Mouse (Mus musculus): ENCODE data around the gene Pex11g.

The Pex11g gene

DNA sequence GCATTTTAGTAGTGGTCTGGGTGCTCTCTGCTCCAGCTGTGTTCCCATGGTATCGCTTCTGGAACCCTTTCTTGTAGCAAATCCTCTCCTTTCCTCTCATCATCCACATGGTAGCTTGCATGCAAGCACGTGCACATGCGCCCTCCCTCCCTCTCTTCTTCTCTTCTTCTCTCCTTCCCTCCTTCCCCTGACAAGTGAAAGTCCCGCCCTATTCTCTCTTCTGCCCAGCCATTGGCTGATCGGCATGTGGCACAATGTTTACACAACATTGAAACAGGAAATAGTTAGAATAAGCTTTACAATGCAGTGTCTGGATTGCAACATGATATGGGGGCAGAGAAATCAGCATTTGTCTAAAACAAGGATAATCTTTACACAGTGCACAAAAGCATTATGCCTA is 14.1 kb upstream of the Pex11g start:
- DNase-seq (ENCODE audit: low spot score): no peak

DNA sequence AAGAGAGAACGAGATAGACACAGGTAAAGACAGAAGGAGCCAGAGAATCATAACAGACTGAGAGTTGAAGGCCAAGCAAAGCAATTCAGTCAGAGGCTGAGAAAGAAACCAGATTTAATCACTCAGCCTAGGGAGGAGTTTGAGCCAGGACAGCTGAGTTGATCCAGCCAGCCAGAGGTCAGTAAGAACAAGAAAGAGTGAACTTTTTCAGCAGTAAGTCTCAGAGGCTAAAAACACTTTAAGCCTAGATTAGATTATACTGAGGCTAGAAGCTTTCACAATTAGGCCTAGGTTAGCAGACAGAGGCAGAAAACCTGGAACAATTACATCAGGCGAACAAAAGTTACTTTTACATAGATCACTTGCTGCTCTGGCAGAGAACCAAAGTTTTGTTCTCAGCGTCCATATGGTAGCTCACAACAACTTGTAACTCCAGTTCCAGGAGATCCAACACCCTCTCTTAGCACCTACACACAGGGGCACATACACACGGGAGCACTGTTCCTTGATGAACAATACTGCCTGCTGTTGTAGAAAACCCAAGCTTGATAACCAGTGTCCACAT is 12.8 kb upstream of the Pex11g start:
- no peak for DNase-seq (ENCODE audit: low spot score)

DNA sequence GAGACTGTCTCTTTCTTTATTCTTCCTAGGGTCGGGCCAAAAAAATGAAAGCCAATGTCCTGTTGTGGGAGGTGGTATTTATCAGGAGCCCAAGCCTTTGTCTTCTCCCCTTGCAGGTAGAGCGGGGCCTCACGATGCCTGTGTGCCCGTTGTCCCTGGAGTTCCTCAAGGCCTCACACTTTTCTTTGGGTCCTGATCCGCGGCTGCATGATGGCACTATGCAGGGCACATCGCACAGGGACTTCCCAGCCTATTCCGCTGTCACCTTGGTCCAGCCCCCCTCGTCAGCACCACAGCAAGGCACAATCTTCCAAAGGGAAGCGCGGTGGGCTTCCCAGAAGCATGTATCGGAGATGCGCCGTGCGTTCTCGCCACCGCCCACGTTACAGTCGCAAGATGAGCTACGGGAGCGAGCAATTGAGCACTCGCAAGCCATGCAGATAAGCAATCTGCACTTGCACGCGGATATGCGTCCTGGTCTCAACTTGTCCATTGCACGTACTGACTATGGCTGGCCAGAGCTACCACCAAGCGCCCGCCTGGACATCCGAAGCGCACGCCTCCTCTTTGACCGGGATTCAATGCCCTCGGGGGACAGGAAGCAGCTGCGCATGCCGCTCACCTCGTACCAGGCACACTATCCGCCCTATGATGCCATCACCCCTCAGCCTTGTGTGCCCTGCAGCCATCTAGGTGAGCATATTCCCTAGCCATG is 8.4 kb upstream of the Pex11g start:
- peak; percentile 44 for DNase-seq (ENCODE audit: low spot score)

GRCm38 (mm10) chr8:3470562-3470961 is 3.1 kb upstream of the Pex11g start, which contains the start of gene Tex45:
Tex45 (plus strand) TSS chr8:3470862.
- no peak for DNase-seq (ENCODE audit: low spot score)

- DNase-seq (ENCODE audit: low spot score): no peak
These were observed 1.4 kb upstream of the Pex11g start for GRCm38 (mm10) chr8:3468838-3469237.

DNA sequence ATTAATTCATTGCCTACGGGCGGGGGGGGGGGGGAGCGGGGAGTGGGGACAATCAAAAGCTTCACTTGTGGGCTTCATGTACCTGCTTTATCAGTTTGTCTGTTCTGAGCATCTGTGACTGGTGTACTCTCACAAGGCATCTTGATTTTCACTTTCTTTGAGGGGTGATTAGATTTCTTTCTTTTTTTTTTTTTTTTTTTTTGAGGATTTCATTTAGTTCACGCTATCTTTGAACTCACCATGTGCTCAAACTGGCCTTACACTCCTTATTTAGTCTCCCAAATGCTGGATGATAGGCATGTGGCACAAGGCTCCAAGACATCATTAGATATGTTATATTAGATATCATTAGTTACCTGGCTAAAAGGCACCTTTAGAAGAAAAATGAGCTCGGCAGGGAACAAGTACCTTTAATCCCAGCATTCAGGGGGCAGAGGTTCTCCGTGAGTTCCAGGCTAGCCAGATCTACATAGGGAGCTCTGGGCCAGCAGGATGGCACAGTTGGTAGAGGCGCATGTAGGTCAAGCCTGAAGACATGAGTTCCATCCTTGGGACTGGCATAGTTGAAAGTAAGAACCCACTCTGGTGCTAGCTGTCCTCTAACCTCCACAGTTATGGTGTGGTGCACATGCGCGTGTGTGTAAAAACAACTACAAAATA is 536 bp upstream of the Pex11g start:
- DNase-seq (ENCODE audit: low spot score): peak; percentile 32

DNA sequence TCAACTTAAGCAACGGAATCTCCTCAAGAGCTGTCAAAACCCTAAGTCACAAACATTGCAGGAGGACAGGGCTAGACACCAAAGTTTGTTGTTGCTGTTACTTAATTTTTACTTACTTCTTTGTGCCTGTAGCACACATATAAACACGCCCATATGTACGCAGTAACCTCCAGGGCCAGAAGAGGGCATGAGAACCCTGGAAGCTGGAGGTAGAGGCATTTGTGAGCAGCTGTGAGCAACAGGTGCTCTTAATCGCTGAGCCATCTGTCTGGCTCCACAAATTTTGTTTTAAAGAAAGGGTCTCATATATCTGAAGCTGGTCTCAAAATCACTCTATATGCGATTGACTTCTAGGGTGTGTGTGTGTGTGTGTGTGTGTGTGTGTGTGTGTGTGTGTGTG is 3.2 kb downstream of the Pex11g start:
- peak; percentile 76 for DNase-seq (ENCODE audit: low spot score)

DNA sequence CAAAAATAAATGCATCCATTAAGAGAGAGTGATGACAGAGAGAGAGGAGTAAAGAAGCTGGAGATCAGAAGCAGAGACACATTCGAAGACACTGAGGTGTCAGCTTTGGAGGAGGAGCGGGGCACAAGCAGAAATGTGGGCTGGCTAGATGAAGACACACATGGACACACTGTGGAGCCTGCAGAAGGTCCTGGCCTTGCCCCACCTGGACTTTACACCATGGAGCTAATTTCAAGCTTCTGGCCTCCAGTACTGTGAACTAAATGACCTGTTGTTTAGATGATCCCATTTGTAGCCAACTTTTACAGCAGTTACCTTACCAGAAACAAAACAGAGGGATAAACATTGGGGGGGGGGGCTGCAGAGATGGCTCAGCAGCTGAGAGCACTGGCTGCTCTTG is 4.2 kb downstream of the Pex11g start:
- DNase-seq (ENCODE audit: low spot score): no peak

DNA sequence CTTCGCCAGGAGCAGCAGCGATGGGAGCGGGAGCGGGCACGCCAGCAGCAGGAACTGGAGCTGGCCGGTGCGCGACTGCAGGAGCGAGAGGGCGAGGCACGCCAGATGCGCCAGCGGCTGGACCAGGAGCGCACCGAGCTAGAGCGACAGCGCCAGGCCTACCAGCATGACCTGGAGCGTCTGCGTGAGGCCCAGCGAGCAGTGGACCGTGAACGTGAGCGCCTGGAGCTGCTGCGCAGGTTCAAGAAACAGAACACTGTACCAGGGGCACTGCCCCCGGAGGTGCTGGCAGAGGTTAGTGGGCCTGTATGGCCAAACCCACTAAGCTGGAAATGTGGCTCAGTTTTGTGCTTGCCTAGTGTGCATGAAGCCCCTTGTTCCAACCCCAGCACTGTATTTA is 15.5 kb downstream of the Pex11g start:
- DNase-seq (ENCODE audit: low spot score): no peak

GRCm38 (mm10) chr8:3450670-3451069 is 16.8 kb downstream of the Pex11g start:
- DNase-seq (ENCODE audit: low spot score): peak; percentile 79

DNA sequence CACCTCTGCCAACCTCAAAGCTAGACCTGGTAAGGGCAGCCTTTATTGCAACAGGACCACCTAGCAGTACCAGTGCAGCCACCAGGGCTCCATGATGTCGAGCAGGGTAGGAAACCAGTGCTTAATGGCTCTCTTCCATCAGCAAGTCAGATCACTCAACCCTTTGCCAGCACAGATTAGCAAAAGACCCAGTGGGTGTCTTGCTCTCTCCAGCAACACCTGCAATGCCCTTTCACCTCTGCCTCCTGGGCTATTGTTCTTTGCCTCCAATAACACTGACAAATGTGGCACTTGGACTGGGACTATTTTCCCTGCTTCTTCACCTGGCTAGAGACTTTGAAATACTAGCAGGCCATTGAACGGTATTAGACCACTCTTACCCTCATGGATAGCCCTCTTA is 18.3 kb downstream of the Pex11g start:
- DNase-seq (ENCODE audit: low spot score): no peak

GRCm38 (mm10) chr8:3439510-3439909 is 28.0 kb downstream of the Pex11g start:
- DNase-seq (ENCODE audit: low spot score): no peak

GRCm38 (mm10) chr8:3436492-3436891 is 31.0 kb downstream of the Pex11g start:
- DNase-seq (ENCODE audit: low spot score): no peak

DNA sequence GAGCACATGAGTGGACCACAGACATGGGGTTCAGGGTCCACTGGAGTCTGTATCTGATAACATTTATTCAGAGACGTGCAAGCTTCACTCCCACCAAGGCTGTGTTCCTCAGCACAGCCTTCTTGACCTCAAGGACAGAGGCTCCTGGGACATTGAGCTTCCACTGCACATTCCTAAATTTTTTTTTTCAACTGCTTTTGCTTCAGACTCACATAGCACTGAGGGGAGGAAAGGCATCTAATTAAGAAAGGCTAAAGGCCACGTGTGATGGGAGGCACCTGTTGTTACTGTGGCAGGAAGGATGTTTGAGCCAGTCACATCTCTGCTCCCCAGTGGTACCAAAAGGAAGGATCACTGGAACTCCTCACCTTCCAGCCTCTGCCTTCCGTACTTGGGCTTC is 36.4 kb downstream of the Pex11g start:
- DNase-seq (ENCODE audit: low spot score): no peak

DNA sequence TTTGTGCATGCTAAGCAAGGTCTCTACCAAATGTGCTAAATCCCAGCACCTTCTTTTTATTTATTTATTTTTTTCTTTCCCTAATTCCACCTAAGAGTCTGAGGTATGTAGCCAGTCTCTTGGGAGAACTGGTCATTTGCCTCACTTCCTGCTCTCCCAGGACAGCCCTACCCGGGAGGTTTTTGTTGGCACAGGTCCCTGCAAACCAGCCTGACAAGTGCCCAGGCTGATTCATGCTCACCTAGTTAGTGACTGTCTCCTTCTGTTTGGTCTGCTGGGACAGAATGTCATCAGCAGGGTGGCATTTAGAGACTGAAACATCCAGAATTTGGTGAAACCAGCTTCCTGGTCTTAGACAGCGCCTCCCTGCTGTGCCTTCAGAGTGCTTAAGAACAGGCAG is 37.5 kb downstream of the Pex11g start:
- no peak for DNase-seq (ENCODE audit: low spot score)

GRCm38 (mm10) chr8:3428426-3428825 is 39.1 kb downstream of the Pex11g start:
- no peak for DNase-seq (ENCODE audit: low spot score)

GRCm38 (mm10) chr8:3426211-3426610 is 41.3 kb downstream of the Pex11g start:
- DNase-seq (ENCODE audit: low spot score): no peak

DNA sequence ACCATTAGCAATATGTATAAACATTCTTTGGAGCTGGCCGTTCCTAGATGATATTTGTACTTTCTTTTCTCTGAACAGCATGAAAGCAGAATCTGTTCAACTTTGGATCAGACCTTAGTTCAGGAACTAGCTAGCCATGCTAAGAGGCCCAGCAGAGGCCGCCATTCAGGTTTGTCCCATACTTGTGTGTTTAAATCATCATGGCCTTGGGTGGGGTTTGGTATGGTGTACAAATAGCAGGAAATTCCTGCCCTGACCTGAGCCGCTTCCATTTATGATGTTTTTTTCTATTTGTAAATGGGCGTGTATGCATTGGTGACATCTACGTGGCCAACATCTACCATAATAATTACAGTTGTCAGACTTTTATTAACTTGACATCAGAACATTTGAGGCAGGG is 42.3 kb downstream of the Pex11g start:
- DNase-seq (ENCODE audit: low spot score): no peak

GRCm38 (mm10) chr8:3421507-3421906 is 46.0 kb downstream of the Pex11g start:
- DNase-seq (ENCODE audit: low spot score): no peak

DNA sequence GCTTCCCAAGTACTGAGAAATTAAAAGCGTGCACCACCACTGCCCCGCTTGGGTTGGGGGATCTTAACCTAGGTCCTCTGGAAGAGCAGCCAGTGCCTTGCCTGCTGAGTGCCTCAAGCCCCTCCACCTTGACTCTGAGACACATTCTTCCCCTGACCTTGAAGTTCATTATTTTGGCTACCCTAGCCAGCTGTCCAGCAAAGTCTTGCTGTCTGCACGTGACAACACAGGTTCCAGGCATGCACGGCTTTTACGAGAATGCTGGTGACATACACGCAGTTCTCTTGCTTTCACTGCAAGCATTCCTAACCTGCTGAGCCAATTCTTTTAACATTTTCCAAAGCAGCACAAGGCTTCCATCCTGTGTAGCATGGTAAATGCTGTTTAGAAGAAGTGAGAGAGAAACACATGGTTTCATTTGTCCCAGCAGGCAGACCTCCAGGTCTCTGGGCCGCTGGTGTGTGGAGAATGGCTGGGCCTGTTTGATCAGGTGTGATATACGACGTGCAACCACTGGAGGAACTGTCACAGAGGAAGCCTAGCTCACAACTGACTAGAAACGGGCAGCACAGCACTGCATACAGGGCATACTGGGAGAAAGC is 47.3 kb downstream of the Pex11g start:
- no peak for DNase-seq (ENCODE audit: low spot score)

GRCm38 (mm10) chr8:3418101-3418500 is 49.4 kb downstream of the Pex11g start:
- DNase-seq (ENCODE audit: low spot score): peak; percentile 18

- peak; percentile 84 for DNase-seq (ENCODE audit: low spot score)
These were observed 50.0 kb downstream of the Pex11g start for GRCm38 (mm10) chr8:3417455-3417854.

DNA sequence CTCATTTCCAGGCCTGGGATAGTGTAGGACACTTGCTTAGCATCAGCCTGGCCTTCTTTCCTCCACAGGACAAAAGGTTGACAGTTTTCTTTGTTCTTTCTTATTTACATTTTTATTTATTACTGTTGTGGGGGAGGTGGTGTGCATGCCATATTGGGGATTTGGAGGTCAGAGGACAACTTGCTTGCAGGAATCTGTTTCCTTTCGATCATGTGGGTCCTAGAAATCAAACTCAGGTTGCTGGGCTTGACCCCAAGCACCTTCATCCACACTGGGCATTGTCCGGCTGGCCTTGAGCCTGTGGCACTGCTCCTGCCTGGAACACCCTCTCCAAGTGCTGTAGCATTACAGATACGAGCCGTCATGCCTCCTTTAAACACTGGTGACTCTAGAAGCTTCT is 50.6 kb downstream of the Pex11g start:
- DNase-seq (ENCODE audit: low spot score): peak; percentile 50

Data from embryo, embryonic 10.5 days (tissue).